Mouse (Mus musculus) liver, embryonic 14.5 days (tissue): ENCODE results near the gene Pnrc1.

Experiments
- CTCF ChIP-seq: IDR thresholded peaks from 2 replicates; pipeline ENCODE4 v1.5.1; 2016; ENCODE audit warnings: antibody characterized with exemption, low read depth, control low read depth
- EP300 ChIP-seq: IDR thresholded peaks from 2 replicates; pipeline ENCODE4 v1.6.1; 2016; ENCODE audit warnings: antibody characterized with exemption, low read depth

DNA sequence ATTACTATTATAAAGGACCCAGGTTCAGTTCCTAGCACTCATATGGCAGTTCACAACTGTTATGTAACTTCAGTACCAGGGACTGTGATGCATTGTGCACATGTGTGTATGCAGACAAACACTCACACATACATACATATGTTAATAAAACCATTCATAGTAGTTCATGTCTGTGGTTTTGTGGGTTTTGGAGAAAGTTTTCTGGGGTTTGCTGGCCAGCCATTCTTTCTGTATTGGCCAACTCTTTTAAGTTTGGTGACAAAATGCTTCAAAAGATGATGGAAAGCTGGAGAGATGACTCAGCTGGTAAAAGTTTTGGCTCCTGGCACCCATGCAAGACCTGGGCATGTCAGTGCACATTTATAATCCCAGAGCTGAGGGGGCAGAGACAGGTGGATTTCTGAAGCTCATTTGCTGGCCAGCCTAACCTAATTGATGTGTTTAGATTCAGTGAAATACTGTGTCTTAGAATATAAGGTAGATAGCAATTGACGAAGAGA is 43.0 kb upstream of the Pnrc1 start:
- TF ChIP-seq CTCF (no peak), EP300 (no peak)
